Mouse (Mus musculus) E14TG2a.4 (cell line): ENCODE measurements around the gene Ahnak.

Experiments used
- H3K27me3 ChIP-seq: 2 replicates; pipeline ENCODE4 v1.6.1; 2014; ENCODE audit warnings: low read length, control low read depth; ENCODE audit not compliant: insufficient read depth
- H3K36me3 ChIP-seq: 2 replicates; pipeline ENCODE4 v1.6.1; 2014; ENCODE audit warnings: low read length, control low read depth; ENCODE audit not compliant: insufficient read depth
- H3K4me1 ChIP-seq: replicated peaks from 2 replicates; pipeline ENCODE4 v1.6.1; 2014; ENCODE audit warnings: low read depth, low read length, control low read depth
- H3K4me3 ChIP-seq: replicated peaks from 2 replicates; pipeline ENCODE4 v1.5.1; 2014; ENCODE audit warnings: mild to moderate bottlenecking, low read length
- H3K9me3 ChIP-seq: 2 replicates; pipeline ENCODE4 v1.6.1; 2014; ENCODE audit warnings: low read length, control low read depth
- CTCF ChIP-seq: conservative IDR thresholded peaks from 2 replicates; pipeline ENCODE4 v1.5.1; 2014; ENCODE audit warnings: low read length
- NANOG ChIP-seq: IDR thresholded peaks from 2 replicates; pipeline ENCODE4 v1.6.1; 2014; ENCODE audit warnings: borderline replicate concordance, low read length, mixed read lengths
- POU5F1 ChIP-seq: IDR thresholded peaks from 2 replicates; pipeline ENCODE4 v1.6.1; 2014; ENCODE audit warnings: low read length, borderline replicate concordance

Gene Ahnak

DNA sequence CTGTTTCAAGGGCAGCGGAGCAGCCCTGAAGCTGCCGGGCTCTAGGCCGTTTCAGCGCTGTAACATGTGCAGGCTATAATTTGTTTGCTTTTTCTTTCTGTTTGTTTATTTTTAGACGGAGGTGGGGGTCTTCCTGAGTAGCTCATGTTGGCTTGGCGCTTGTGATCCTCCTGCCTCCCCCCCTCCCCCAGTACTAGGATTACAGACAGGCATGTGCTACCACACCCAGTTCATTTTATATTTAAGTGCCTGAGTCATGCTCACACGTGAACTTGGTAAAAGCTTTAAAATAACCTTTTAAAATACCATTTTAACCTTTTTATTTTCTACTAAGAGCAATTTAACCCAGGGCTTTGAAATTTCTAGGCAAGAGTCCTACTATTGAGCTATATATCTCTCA lies 50.8 kb downstream of the Ahnak start:
- no peak overlapping the region for H3K4me3 ChIP-seq
- no peaks in the 10 kb centered on the region for H3K27me3 ChIP-seq
- TF ChIP-seq NANOG (no peak), CTCF (no peak), POU5F1 (no peak)
- peaks cover 32% of the 10 kb centered on the region for H3K4me1 ChIP-seq
- no peaks in the 10 kb centered on the region for H3K36me3 ChIP-seq
- H3K9me3 ChIP-seq, result no peaks in the 10 kb centered on the region

- H3K36me3 ChIP-seq, result no peaks in the 10 kb centered on the region
- TF ChIP-seq POU5F1, result no peak
- no peak for TF ChIP-seq CTCF
- no peak for TF ChIP-seq NANOG
- H3K4me3 ChIP-seq, result no peak overlapping the region
- H3K9me3 ChIP-seq, result no peaks in the 10 kb centered on the region
- peaks cover 38% of the 10 kb centered on the region for H3K4me1 ChIP-seq
- H3K27me3 ChIP-seq, result no peaks in the 10 kb centered on the region
These were observed 51.6 kb downstream of the Ahnak start for GRCm38 (mm10) chr19:9040649-9041048.

- no peak for TF ChIP-seq NANOG
- TF ChIP-seq POU5F1, result no peak
- no peak for TF ChIP-seq CTCF
- Histone ChIP-seq H3K27me3 (no peaks in the 10 kb centered on the region), H3K9me3 (no peaks in the 10 kb centered on the region), H3K4me3 (no peak overlapping the region), H3K36me3 (no peaks in the 10 kb centered on the region), H3K4me1 (peaks cover 38% of the 10 kb centered on the region)
These were observed 52.0 kb downstream of the Ahnak start for GRCm38 (mm10) chr19:9041074-9041473.

DNA sequence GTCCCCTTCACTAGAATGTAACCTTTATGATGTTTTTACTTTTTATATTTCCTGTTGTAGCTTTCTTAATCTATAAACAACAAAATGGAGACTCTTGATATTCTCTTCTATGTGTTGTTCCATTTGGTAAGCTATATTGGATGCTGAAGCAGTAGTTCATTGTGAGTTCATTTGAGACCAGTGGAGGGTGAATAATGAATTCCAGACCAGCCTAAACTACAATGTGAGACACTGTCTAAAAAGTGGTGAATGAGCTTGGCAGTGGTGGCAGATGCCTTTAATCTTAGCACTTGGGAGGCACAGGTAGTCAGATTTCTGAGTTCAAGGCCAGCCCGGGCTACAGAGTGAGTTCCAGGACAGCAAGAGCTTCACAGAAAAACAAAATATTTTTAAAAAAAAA lies 54.0 kb downstream of the Ahnak start:
- H3K4me3 ChIP-seq, result no peak overlapping the region
- TF ChIP-seq NANOG, result no peak
- TF ChIP-seq CTCF, result no peak
- TF ChIP-seq POU5F1, result no peak
- H3K9me3 ChIP-seq, result no peaks in the 10 kb centered on the region
- peaks cover 53% of the 10 kb centered on the region for H3K4me1 ChIP-seq
- H3K27me3 ChIP-seq, result no peaks in the 10 kb centered on the region
- H3K36me3 ChIP-seq, result no peaks in the 10 kb centered on the region

DNA sequence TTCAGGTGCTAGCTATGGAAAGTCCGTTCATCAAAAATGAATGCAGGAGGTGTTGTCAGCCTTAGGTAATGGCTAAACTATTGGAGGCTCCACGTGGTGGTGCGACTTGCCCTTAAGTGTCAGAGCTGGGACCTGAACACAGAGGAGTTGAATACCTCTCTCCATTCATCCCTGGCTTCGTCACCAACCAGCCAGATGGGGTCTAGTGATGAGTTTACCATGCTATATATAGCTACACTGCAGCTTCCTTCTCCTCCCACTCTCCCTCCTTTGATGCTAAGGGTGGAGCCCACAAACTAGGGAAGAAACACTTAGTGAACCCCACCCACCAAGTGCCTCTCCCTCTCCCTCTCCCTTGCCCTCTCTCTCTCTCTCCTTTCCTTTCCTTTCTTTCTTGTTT lies 55.2 kb downstream of the Ahnak start:
- no peaks in the 10 kb centered on the region for H3K27me3 ChIP-seq
- no peak overlapping the region for H3K4me3 ChIP-seq
- peaks cover 56% of the 10 kb centered on the region for H3K4me1 ChIP-seq
- no peaks in the 10 kb centered on the region for H3K36me3 ChIP-seq
- H3K9me3 ChIP-seq, result peaks cover 4% of the 10 kb centered on the region
- TF ChIP-seq CTCF (no peak), POU5F1 (no peak), NANOG (no peak)

DNA sequence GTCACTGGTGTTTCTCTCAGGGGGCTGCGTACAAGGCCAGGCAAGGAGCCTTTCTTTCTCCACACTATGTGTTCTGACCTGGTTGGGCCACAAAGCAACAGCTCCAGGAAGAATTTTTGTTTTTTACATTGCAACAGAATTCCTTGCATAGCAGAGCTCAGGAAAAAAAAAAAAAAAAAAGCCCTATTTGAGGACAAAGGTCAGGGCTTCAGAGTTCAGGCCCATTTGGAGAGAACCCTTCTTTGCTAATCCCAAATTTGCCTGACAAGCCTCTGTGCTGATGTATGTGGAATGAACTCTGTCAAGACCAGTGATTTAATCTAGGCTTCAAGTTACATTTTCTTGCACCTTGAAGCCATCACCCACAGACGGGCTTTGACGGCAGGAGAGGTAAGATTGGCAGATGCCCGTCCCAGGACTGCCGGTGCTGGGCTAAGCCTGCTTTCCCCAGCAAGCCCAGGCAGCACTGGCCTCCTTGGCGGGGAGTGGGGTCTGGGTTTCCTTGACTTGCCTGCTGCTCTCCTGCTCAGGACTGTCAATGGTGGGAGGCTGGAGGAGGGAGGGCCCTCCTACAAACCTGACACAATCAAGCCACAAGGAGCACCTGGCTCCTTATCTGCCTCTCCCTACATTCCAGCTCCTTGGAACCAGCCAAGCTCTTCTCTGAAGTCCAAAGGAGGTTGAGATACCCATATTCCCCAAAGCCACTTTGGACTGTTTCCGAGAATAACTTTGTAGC lies 58.3 kb downstream of the Ahnak start:
- H3K36me3 ChIP-seq, result no peaks in the 10 kb centered on the region
- peaks cover 7% of the 10 kb centered on the region for H3K9me3 ChIP-seq
- H3K4me1 ChIP-seq, result peaks cover 46% of the 10 kb centered on the region
- H3K27me3 ChIP-seq, result no peaks in the 10 kb centered on the region
- H3K4me3 ChIP-seq, result no peak overlapping the region
- no peak for TF ChIP-seq NANOG
- TF ChIP-seq CTCF, result no peak

DNA sequence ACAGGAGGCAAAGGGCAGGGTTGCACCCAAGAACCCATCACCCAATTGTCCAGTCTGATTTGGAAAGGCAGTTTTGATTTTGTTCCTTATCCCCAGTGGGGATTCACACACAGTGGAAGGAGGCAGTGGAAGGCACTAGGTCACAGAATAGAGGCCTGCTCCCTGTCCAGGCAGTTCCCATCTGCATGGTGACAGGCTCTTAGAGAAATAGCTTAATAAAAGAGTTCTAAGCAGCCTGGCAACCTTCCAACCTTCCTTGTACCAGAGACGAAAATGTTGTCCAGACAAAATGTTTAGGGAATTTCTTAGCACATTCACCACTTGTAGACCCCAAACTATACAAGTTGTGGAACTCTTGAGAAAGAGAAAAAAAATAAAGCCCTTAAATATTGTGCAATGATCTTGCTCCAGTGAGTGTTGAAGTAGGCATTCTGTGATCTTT lies 58.9 kb downstream of the Ahnak start:
- no peak overlapping the region for H3K4me3 ChIP-seq
- no peak for TF ChIP-seq POU5F1
- no peak for TF ChIP-seq CTCF
- TF ChIP-seq NANOG, result no peak

GRCm38 (mm10) chr19:9048981-9049687 lies 60.0 kb downstream of the Ahnak start:
- Histone ChIP-seq H3K4me3 (no peak overlapping the region), H3K9me3 (peaks cover 7% of the 10 kb centered on the region), H3K27me3 (no peaks in the 10 kb centered on the region), H3K36me3 (no peaks in the 10 kb centered on the region), H3K4me1 (peaks cover 35% of the 10 kb centered on the region)
- TF ChIP-seq CTCF (no peak), POU5F1 (no peak), NANOG (no peak)

More for the DNA sequence above, 58.9 kb downstream of the Ahnak start:
- Histone ChIP-seq H3K4me1 (peaks cover 46% of the 10 kb centered on the region), H3K9me3 (peaks cover 7% of the 10 kb centered on the region), H3K27me3 (no peaks in the 10 kb centered on the region), H3K36me3 (no peaks in the 10 kb centered on the region)
